Mouse (Mus musculus): Measurements from ENCODE around the gene Cfap74.
"Not testable (repeated sequence)": the region's sequence is repeated elsewhere in the genome, so short reads cannot be mapped to it uniquely, and the experiment has no call there.

Gene Cfap74

DNA sequence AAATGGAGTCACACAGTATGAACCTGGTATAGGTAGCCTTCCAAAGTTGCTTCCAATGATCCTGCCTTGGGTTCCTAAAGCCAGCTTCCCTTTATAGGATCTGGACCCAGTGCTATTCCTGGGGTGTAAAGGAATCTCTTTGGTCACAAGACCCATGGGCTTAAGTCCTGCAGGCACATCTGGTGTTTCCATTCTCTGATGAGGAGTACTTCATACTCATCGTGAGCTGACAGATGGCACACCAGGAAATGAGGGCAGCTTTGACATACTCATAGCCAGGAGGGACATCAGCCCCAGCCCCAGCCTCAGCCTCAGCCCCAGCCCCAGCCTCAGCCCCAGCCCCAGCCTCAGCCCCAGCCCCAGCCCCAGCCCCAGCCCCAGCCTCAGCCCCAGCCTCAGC lies 6.5 kb upstream of the Cfap74 start:
- DNase-seq (ENCODE audit: inconsistent age in 2 of 2, low spot score in 1 of 2) = no peak

DNA sequence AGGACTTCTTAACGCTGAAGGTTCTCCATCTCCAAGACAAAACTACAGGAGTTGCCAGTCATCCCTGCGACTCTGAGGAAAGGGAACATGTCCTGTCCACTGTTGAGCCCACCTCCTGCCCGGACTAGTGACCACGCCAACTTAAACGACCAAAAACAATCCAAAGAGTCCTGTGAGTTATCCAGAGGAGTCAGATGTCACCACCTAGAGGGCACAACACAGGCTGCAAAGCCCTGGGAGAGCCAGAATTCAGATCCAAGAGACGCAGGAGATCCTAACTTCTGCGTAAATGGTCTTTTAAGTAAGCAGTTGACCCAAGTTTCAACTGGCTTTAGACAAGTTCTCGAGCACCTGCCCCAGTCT lies 314 bp upstream of the Cfap74 start:
- no peak for DNase-seq (ENCODE audit: inconsistent age in 2 of 2, low spot score in 1 of 2)

GRCm38 (mm10) chr4:155412124-155412523 lies 3.1 kb downstream of the Cfap74 start:
- no peak for DNase-seq (ENCODE audit: inconsistent age in 2 of 2, low spot score in 1 of 2)

DNA sequence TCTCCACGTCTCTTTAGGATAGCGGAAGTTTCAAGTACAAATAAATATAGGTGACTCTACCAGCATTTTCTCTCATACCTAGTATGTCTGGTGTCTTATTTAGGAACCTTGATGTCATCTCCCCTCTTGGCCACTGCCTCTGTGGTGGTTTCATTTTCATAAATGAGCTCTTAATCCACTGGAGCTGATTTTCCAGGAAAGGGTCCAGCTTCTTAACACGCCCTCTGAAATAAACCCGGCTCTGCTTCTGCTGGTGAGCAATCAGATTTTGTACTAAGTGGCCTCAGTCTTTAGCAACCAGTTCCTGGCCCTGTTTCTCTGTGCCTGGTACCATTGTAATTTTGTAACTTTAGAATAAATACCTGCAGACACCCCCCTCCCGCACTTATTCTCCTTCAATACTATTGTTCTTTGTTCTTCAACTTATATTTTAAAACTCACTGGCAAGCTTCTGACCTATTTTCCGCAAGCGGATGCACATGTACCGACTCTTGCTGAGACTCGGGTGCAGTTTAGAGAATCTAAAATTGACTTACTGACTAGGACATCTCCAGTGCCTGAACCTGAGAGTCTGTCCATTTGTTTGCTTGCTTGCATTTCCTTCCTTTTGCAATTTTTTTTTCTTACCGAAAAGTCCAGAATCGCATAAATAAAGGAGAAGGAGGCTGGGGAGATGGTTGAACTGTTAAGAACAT lies 4.8 kb downstream of the Cfap74 start:
- DNase-seq (ENCODE audit: inconsistent age in 2 of 2, low spot score in 1 of 2) = no peak

DNA sequence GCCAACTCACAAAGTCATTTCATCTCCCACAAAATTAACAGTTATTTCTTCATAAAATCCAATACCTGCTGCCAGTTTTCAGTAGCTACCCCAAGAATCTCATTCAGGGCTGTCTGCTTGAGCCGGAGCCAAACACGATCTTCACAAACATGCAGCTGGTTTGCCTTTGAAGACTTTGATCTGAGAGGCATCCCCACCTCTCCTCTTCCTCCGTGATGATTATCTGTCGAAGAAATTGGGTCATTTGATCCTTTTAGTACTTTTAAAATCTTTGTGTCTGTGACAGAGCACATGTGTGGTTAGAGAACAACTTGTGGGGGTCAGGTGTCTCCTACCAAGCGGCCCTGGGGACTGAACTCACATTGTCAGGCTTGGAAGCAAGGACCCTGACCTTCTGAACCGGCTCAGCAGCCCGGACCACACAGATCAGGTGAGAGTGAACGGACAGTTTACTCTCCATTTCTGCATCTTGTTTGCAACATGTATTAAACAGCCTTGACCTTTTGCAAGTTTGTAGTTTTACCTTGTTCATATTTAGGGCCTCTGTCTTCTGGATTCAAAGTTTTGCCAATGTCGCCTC lies 5.8 kb downstream of the Cfap74 start:
- no peak for DNase-seq (ENCODE audit: inconsistent age in 2 of 2, low spot score in 1 of 2)

- no peak for DNase-seq (ENCODE audit: inconsistent age in 2 of 2, low spot score in 1 of 2)
Measured at GRCm38 (mm10) chr4:155420137-155420536, 11.1 kb downstream of the Cfap74 start.

GRCm38 (mm10) chr4:155421412-155422370 lies 12.7 kb downstream of the Cfap74 start:
- DNase-seq (ENCODE audit: inconsistent age in 2 of 2, low spot score in 1 of 2) = not testable (repeated sequence)

DNA sequence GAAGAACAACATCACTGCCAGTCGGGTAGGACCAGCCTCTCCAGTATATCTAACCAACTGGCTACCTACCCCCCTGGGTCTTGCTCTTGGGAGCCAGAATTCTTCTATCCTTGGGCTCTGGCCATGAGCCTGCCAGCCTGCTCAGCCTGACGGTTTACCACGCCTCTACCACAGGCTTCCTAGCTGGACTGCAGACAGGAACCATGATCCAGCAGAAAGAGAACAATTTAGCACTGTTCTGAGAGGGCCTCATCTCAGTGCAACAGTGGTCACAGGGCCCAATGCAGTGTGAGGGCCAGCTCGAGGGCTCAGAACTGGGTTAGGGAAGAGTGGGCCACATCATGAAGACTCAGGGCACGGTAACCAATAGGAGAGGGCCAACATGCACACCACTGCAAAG lies 15.0 kb downstream of the Cfap74 start:
- no peak for DNase-seq (ENCODE audit: inconsistent age in 2 of 2, low spot score in 1 of 2)

DNA sequence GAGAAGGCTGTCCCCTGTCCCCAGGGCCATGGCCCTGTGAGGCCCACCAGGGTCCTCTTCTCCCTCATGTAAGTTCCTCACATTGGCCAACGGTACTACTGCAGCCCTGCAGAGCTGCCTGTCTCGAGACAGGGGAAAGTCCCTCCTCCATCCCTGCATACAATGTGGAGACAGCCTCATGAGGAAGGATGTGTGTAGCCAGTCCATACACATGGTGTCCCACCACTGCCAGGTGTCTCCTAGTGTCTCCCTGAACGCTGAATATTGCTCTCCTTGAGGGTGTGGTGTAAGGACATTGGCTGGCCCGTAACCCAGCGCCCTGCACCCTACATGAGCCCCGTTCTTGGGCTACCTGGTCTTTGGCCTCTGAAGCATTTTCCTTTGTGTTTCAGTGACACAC lies 17.3 kb downstream of the Cfap74 start:
- no peak for DNase-seq (ENCODE audit: inconsistent age in 2 of 2, low spot score in 1 of 2)

- no peak for DNase-seq (ENCODE audit: inconsistent age in 2 of 2, low spot score in 1 of 2)
Measured at GRCm38 (mm10) chr4:155428442-155428841, 19.5 kb downstream of the Cfap74 start.

GRCm38 (mm10) chr4:155429202-155429601 lies 20.2 kb downstream of the Cfap74 start:
- DNase-seq (ENCODE audit: inconsistent age in 2 of 2, low spot score in 1 of 2) = no peak

DNA sequence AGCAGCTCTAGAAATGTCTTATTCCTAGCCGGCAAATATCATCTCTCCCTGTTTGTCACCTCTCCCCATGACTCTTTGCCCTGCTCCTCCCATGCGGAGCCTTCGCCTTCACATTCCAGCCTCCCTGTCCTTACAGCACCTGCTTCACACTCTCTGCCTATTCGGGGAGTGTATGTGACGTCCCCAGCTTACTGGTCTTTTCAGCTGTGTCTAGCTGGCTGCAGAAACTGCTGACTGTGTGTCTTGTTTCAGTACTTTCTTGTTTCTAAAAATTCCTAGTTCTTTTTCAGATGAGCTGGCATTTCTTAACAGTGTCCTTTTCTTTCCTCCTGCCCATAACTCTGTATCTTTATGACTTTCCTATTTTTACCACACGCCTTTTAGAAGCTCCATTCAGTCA lies 23.4 kb downstream of the Cfap74 start:
- no peak for DNase-seq (ENCODE audit: inconsistent age in 2 of 2, low spot score in 1 of 2)

- no peak for DNase-seq (ENCODE audit: inconsistent age in 2 of 2, low spot score in 1 of 2)
Measured at GRCm38 (mm10) chr4:155433993-155434392, 25.0 kb downstream of the Cfap74 start.

DNA sequence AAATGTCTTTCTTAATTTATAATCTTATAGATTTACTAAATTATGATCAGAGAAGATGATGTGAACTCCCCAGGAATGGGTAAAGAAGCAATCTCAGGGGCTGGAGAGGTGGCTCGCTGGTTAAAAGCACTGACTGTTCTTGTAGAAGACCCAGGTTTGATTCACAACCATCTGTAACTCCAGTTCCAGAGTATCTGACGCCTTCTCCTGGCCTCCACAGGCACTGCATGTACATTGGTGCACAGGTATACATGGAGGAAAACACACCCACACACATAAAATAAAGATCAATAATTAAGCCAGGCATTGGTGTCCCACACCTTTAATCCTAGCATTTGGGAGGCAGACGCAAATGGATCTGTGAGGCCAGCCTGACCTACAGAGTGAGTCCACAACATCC lies 33.8 kb downstream of the Cfap74 start:
- no peak for DNase-seq (ENCODE audit: inconsistent age in 2 of 2, low spot score in 1 of 2)

GRCm38 (mm10) chr4:155451597-155451996 lies 42.6 kb downstream of the Cfap74 start:
- DNase-seq (ENCODE audit: inconsistent age in 2 of 2, low spot score in 1 of 2) = no peak

DNA sequence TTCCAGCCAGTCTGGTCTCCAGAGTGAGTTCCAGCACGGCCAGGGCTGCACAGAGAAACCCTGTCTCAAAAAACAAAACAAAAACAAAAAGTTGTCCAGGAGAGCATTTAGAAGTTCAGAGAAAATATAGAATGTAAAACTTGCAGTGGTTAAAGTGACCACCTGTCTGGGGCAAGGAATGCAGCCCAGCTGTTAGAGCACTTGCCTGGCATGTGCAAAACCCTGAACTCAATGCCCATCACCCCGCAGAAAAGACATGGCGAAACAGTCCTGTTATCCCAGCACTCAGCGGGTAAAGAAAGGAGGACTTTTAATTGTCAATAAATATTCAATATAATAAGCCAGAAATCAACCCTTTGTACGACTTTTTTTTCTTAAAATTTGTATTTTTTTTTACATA lies 49.6 kb downstream of the Cfap74 start:
- no peak for DNase-seq (ENCODE audit: inconsistent age in 2 of 2, low spot score in 1 of 2)

- DNase-seq (ENCODE audit: inconsistent age in 2 of 2, low spot score in 1 of 2) = no peak
Measured at GRCm38 (mm10) chr4:155463050-155463449, 54.1 kb downstream of the Cfap74 start.

DNA sequence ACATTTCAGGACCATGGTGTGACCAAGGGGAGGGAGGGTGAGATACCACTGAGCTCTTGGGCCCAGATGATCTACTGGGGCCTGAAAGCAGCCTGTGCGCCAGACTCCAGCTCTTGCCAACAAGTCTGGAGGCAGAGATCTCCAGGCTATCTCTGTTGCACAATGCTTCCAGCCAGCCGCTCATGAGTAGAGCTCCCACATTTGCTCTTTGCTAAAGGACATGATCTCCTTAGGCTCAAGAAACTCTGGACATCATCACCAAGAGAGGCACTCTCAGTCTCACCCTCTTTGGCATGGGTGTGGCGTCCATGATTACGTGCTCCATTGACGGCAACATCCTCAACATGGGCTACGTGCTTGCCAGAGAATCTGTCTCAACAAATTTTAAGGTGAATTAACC lies 54.6 kb downstream of the Cfap74 start:
- DNase-seq (ENCODE audit: inconsistent age in 2 of 2, low spot score in 1 of 2) = no peak

GRCm38 (mm10) chr4:155464061-155464460 lies 55.1 kb downstream of the Cfap74 start:
- no peak for DNase-seq (ENCODE audit: inconsistent age in 2 of 2, low spot score in 1 of 2)

DNA sequence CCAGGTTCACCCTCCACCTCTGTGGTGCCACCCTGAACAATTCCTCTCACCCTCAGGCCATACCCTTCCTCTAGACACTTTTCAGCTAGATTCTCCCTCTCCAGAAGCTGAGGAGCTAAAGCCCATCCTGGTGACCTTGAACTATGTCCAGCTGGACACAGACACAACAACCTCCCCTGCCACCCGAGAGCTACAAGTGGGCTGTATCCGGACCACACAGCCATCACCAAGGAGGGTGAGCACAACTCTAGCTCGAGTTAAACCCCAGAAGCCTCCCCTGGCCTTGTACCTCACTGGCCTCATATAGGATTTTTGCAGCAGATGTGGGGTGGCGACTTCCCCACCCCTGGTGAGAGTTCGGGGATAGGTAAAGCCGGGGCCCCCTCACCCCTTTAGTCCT lies 56.6 kb downstream of the Cfap74 start:
- DNase-seq (ENCODE audit: inconsistent age in 2 of 2, low spot score in 1 of 2) = no peak

DNA sequence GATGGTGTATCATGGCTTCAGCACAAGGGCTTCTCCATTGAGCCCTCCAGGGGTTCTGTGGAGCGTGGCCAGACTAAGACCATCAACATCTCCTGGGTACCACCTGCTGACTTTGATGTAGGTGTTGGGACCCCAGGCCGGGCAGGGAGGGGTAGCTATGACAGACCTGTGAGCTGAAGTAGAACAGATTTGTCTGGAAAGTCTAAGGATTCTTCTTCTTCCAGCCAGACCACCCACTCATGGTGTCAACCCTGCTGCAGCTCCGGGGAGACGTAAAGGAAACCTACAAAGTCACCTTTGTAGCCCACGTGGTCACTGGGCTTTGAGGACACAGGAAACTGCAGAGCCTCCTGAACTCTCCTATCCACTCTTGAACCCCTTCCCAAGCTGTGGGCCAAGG lies 57.1 kb downstream of the Cfap74 start:
- peak in 1 of 2 experiments; percentile 15 for DNase-seq (ENCODE audit: inconsistent age in 2 of 2, low spot score in 1 of 2)

Measured in adrenal gland, adult (tissue).